Mouse (Mus musculus): ENCODE data around the gene Krt39.

The Krt39 gene

GRCm38 (mm10) chr11:99521288-99521860 is at the start of gene Krt39:
TSS of gene Krt39 (minus strand) at chr11:99521338.
- in situ Hi-C loops (cut with MboI; ENCODE audit: unreplicated experiment in 2 of 2): no loop called here

- in situ Hi-C loops (cut with MboI; ENCODE audit: unreplicated experiment in 2 of 2): no loop called here
These were observed 45.4 kb upstream of the Krt39 start, which contains the start of gene Krtap3-1 for GRCm38 (mm10) chr11:99566530-99566929. TSS of gene Krtap3-1 (minus strand) at chr11:99566630.

GRCm38 (mm10) chr11:99562580-99562979 is 41.4 kb upstream of the Krt39 start:
- in situ Hi-C loops (cut with MboI; ENCODE audit: unreplicated experiment in 2 of 2): no loop called here

- in situ Hi-C loops (cut with MboI; ENCODE audit: unreplicated experiment in 2 of 2): no loop called here
These were observed 38.2 kb upstream of the Krt39 start, which contains the start of gene Gm11939 for GRCm38 (mm10) chr11:99559366-99559765. TSS of gene Gm11939 (minus strand) at chr11:99559466.

GRCm38 (mm10) chr11:99557976-99558745 is 37.0 kb upstream of the Krt39 start:
- in situ Hi-C loops (cut with MboI; ENCODE audit: unreplicated experiment in 2 of 2): no loop called here

- in situ Hi-C loops (cut with MboI; ENCODE audit: unreplicated experiment in 2 of 2): no loop called here
These were observed 35.6 kb upstream of the Krt39 start, which contains the start of gene Krtap3-2 for GRCm38 (mm10) chr11:99556753-99557152. TSS of gene Krtap3-2 (minus strand) at chr11:99556853.

GRCm38 (mm10) chr11:99556195-99556594 is 35.1 kb upstream of the Krt39 start:
- in situ Hi-C loops (cut with MboI; ENCODE audit: unreplicated experiment in 2 of 2): no loop called here

- in situ Hi-C loops (cut with MboI; ENCODE audit: unreplicated experiment in 2 of 2): no loop called here
These were observed 29.6 kb upstream of the Krt39 start, which contains the start of gene Krtap3-3 for GRCm38 (mm10) chr11:99550765-99551164. TSS of gene Krtap3-3 (minus strand) at chr11:99550865.

- in situ Hi-C loops (cut with MboI; ENCODE audit: unreplicated experiment in 2 of 2): no loop called here
These were observed 26.8 kb upstream of the Krt39 start for GRCm38 (mm10) chr11:99547892-99548291.

- in situ Hi-C loops (cut with MboI; ENCODE audit: unreplicated experiment in 2 of 2): no loop called here
These were observed 18.6 kb upstream of the Krt39 start for GRCm38 (mm10) chr11:99539721-99540120.

- in situ Hi-C loops (cut with MboI; ENCODE audit: unreplicated experiment in 2 of 2): no loop called here
These were observed 7.0 kb downstream of the Krt39 start for GRCm38 (mm10) chr11:99514098-99514497.

GRCm38 (mm10) chr11:99500095-99500805 is 20.9 kb downstream of the Krt39 start:
- in situ Hi-C loops (cut with MboI; ENCODE audit: unreplicated experiment in 2 of 2): no loop called here

- in situ Hi-C loops (cut with MboI; ENCODE audit: unreplicated experiment in 2 of 2): no loop called here
These were observed 24.7 kb downstream of the Krt39 start for GRCm38 (mm10) chr11:99496460-99496859.

- in situ Hi-C loops (cut with MboI; ENCODE audit: unreplicated experiment in 2 of 2): no loop called here
These were observed 26.4 kb downstream of the Krt39 start for GRCm38 (mm10) chr11:99494741-99495140.

- in situ Hi-C loops (cut with MboI; ENCODE audit: unreplicated experiment in 2 of 2): no loop called here
These were observed 27.6 kb downstream of the Krt39 start for GRCm38 (mm10) chr11:99493574-99493850.

- in situ Hi-C loops (cut with MboI; ENCODE audit: unreplicated experiment in 2 of 2): no loop called here
These were observed 28.2 kb downstream of the Krt39 start, which contains the start of gene Krt23 for GRCm38 (mm10) chr11:99492733-99493573. TSS of gene Krt23 (minus strand) at chr11:99493137.

GRCm38 (mm10) chr11:99491040-99491439 is 30.1 kb downstream of the Krt39 start:
- in situ Hi-C loops (cut with MboI; ENCODE audit: unreplicated experiment in 2 of 2): no loop called here

GRCm38 (mm10) chr11:99490624-99491023 is 30.5 kb downstream of the Krt39 start:
- in situ Hi-C loops (cut with MboI; ENCODE audit: unreplicated experiment in 2 of 2): no loop called here

GRCm38 (mm10) chr11:99489233-99489632 is 31.9 kb downstream of the Krt39 start:
- in situ Hi-C loops (cut with MboI; ENCODE audit: unreplicated experiment in 2 of 2): no loop called here

GRCm38 (mm10) chr11:99474981-99475380 is 46.2 kb downstream of the Krt39 start:
- in situ Hi-C loops (cut with MboI; ENCODE audit: unreplicated experiment in 2 of 2): no loop called here

- in situ Hi-C loops (cut with MboI; ENCODE audit: unreplicated experiment in 2 of 2): no loop called here
These were observed 47.7 kb downstream of the Krt39 start for GRCm38 (mm10) chr11:99473433-99473832.
